Mouse (Mus musculus) bone marrow, adult 2 months (tissue): ENCODE results near the gene Cap2. TPM values are rescaled to one million over a fixed set of nuclear protein-coding genes. Genes with fewer than 3 reads are reported as not detected.

Experiments used
- H3K27ac ChIP-seq: fragments of 200-500 bp; 2 replicates; pipeline ENCODE4 v1.5.1; 2012; ENCODE audit warnings: low read depth, mild to moderate bottlenecking, control low read depth, inconsistent platforms, low read length; ENCODE audit not compliant: control insufficient read depth, poor library complexity, insufficient read depth
- H3K4me1 ChIP-seq: fragments of 200-500 bp; 2 replicates; pipeline ENCODE4 v1.6.1; 2011; ENCODE audit warnings: low read length; ENCODE audit not compliant: control insufficient read depth, insufficient read depth
- H3K4me3 ChIP-seq: fragments of 200-500 bp; replicated peaks from 2 replicates; pipeline ENCODE3; 2011; ENCODE audit warnings: mild to moderate bottlenecking, low read depth, low read length, control low read depth; ENCODE audit not compliant: control insufficient read depth
- CTCF ChIP-seq: fragments of 200-500 bp; IDR thresholded peaks from 2 replicates; pipeline ENCODE4 v1.5.1; 2011; ENCODE audit warnings: low read length, control low read depth; ENCODE audit not compliant: control insufficient read depth, insufficient read depth
- POLR2A ChIP-seq: fragments of 200-500 bp; IDR thresholded peaks from 2 replicates; pipeline ENCODE4 v1.6.1; 2011; ENCODE audit warnings: low read depth, mild to moderate bottlenecking, control low read depth, low read length, borderline replicate concordance; ENCODE audit not compliant: control insufficient read depth
- WGBS: fragments of 180-500 bp; shearing (Covaris S2); methylation state at CpG from one replicate; pipeline ENCODE4 v1.1.7; 2018; 5-methylcytosine and 5-hydroxymethylcytosine counted together
- polyA plus RNA-seq: library from polyadenylated mRNA; stranded (reverse); fragments of >200 nt; gene quantifications from 2 replicates; pipeline ENCODE4 v1.2.4, GENCODE M21; 2011; ENCODE audit warnings: low replicate concordance; ENCODE audit not compliant: missing spikeins, insufficient read depth, insufficient read length

Gene Cap2
- polyA plus RNA-seq, 1 experiment: 3.4 TPM

DNA sequence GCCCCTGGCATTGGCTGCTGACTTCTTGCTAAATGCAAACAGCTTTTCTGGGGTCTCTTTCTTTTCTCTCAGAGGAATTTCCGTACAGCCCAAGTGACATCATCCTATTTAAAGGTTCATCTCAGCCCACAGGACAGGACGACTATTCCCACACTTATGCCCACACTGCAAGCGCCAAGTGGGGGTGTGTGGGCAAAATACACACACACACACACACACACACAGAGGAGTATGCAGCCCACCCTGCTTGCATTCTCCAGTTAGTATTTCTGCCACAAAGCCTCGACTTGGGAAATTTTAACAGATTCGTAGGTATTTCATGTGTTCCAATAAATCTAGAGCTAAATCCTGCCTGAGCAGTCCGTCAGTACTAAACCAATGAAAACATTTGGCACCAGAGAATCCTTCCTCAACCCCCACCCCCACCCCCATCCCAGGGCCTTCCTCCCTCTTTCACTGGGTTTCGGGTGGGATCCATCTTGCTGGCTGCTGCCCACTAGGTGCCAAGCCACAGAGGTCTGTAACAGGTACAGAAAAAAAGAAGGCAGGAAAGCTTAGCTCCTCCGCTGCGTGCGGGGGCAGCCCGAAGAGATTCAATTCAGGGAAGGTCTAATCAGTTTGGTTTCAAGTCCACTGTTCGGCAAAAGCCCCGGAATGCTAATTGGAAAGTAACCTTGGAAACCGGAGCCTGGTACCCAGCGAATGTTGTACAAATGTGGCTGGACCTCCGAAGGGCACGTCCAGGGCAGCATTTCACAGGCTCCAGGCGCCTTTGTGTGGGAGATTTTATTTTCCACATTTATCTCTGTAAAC lies 131.9 kb downstream of the Cap2 start:
- Histone ChIP-seq H3K4me1 (no peaks in the 10 kb centered on the region; the same call in 1 of the 2 replicates), H3K27ac (no peak overlapping the region), H3K4me3 (no peak overlapping the region)
- 72% methylated on average over 18 of the region's 18 CpGs for WGBS
- TF ChIP-seq POLR2A (no peak), CTCF (no peak)

DNA sequence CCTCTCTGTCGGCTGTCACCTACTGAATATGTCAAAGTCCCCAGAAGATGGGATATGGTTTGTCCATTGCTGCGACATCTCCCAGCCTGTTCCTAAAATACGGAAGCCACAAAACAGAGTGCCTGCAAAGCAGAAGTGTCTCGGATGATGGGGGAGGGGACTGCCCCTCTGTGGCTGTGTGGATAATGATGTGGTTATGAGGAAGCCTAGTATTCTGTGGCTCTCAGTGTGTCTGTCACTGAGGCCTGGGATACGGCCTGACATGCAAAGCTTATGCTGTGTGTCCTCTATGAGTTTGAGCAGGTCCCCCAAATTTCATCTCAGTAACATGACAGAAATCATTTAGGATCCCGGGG lies 132.5 kb downstream of the Cap2 start:
- Histone ChIP-seq H3K27ac (no peak overlapping the region), H3K4me3 (no peak overlapping the region), H3K4me1 (no peaks in the 10 kb centered on the region; the same call in 1 of the 2 replicates)
- 12% methylated on average over 6 of the region's 6 CpGs for WGBS
- TF ChIP-seq POLR2A (no peak), CTCF (no peak)

DNA sequence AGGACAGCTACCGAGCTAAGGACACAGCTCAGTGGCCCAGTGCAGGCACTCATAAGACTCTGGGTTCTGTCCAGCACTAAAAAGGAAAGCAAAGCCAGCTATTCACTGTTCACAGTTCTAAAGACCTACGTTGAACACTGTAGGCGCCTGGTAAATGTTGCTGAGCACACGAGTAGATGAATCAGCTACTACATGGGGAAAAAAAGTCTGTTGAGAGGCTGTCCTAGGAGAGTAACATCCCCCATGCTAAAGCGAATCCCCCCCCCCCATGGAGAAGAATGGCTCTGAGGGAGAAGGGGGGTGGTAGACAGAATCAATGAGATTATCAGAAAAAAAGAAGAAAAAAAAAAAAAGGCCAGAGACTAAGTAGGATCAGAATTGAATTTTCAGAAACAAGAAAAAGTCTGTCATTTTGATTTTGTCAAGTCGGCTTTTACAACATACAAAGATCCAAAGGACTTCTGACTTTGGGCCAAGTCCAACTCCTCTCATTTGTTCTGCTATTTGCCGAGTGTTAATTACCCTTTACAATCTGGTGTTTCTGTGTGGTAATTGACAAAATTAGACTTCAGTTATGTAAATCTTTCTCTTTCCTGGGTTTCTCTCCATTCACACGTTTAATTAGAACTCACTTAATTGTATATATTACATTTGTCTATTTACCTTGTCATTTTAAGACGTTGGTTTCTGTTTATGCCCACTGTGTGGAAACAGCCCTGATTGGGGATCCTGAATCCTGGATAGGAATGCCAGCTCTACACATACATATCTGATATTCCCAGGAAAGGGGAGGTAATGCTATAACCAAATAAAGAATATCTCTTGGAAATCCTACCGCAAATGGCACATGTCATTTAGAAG lies 139.2 kb downstream of the Cap2 start:
- 83% methylated on average over 10 of the region's 10 CpGs for WGBS
- H3K27ac ChIP-seq: no peak overlapping the region
- H3K4me1 ChIP-seq: no peaks in the 10 kb centered on the region; the same call in 1 of the 2 replicates
- no peak for TF ChIP-seq POLR2A
- H3K4me3 ChIP-seq: no peak overlapping the region

DNA sequence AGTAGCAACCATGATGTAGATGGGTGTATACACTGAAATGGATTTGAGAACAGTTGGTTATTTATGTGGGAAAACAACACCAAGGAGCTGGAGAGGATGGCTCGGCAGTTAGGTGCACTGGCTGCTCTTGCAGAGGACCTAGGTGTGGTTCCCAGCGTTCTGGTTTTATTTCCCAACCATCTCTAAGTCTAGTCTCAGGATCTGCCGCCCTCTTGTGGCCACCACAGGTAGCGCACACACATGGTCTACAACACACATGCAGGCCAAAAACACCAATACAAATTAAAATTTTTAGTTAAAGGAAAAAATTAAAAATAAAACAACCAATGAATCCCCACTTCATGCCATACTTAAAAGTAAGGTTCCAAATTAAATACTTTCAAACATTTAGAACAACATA lies 140.7 kb downstream of the Cap2 start:
- Histone ChIP-seq H3K4me1 (no peaks in the 10 kb centered on the region), H3K4me3 (no peak overlapping the region), H3K27ac (no peak overlapping the region)
- TF ChIP-seq POLR2A (no peak), CTCF (peak; percentile 64)
- 88% methylated on average over 4 of the region's 4 CpGs for WGBS

DNA sequence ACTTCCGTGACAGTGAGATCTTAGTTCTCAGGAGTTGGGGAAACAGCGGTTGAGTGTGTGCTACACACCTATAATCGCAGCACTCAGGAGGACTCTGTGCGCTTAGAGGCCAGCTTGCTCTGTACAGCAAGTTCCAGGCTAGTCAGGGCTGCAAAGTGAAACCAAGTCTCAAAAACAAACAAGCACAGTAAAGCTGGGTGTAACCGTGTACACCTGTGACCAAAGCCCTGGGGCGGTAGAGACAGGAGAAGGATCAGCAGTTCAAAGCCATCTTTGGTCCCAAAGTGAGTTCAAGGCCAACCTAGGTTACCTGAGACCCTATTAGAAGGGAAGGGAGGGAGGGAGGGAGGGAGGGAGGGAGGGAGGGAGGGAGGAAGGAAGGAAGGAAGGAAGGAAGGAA lies 142.5 kb downstream of the Cap2 start:
- WGBS: 77% methylated on average over 6 of the region's 6 CpGs
- TF ChIP-seq POLR2A (no peak), CTCF (no peak)
- Histone ChIP-seq H3K4me3 (no peak overlapping the region), H3K27ac (no peak overlapping the region), H3K4me1 (no peaks in the 10 kb centered on the region)

DNA sequence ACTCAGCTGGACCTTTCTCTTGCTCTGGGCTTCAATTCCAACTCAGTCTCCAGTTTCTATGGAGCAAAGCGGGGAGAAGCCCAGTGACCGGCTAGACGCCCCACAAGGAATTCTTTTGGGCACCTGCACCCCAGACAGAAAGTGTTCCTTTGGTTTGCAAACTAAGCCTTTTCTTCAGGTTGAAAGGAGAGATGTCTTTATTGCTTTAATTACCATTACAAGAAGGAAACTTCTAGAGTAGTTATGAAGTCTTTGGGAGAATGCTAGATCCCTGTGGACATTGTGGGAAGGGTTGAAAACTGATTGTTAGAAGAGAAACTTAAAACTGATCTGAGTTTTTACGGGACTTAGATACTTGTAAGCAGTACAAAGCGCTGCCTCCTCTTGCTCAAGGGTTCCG lies 143.8 kb downstream of the Cap2 start:
- TF ChIP-seq POLR2A (no peak), CTCF (no peak)
- 91% methylated on average over 6 of the region's 6 CpGs for whole genome bisulfite sequencing
- H3K27ac ChIP-seq: no peak overlapping the region
- no peaks in the 10 kb centered on the region for H3K4me1 ChIP-seq
- no peak overlapping the region for H3K4me3 ChIP-seq

DNA sequence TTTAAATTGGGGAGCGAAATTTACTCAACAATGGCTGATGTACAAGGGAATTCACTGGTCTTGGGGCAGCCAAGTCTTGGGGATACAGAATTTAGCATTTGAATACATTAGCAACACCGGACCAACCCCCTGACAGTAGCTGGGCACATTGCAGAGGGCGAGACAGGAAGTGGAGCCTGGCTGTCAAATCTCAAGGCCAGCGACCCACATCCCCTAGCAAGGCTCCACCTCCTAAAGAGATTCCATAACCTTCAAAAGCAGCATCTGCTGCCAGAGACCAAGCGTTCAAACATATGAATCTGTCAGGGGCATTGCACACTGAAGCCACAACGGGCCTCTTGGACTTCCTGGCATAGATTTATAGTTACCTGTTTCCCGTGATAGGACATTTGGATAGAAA lies 150.2 kb downstream of the Cap2 start:
- TF ChIP-seq CTCF: no peak
- no peak for TF ChIP-seq POLR2A
- H3K4me3 ChIP-seq: no peak overlapping the region
- H3K27ac ChIP-seq: no peak overlapping the region
- WGBS: 29% methylated on average over 7 of the region's 7 CpGs
- H3K4me1 ChIP-seq: no peaks in the 10 kb centered on the region; the same call in 1 of the 2 replicates

DNA sequence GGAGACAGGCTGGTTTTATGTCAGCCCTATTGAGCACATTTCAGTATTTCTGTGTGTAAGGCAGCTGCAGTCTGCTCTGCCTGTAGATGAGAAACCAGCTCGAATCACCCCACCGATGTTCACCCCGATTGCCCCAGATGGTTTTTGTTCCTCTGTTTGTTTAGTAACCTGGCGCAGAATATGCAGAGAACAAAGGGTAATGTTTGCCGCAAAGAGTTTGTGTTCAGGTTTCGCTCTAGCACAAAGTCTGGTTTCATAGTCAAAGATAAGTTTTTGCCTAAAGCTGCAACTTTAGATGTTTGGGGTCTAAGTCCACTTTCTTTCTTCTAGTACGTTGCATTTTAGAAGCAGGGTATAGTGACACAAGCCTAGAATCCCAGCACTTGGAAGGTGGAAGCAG lies 151.0 kb downstream of the Cap2 start:
- Histone ChIP-seq H3K27ac (no peak overlapping the region), H3K4me1 (no peaks in the 10 kb centered on the region; the same call in 1 of the 2 replicates), H3K4me3 (no peak overlapping the region)
- WGBS: 88% methylated on average over 7 of the region's 7 CpGs
- no peak for TF ChIP-seq POLR2A
- TF ChIP-seq CTCF: no peak
